Mouse (Mus musculus) spleen, adult 2 months (tissue): Measurements from ENCODE around the gene Csf2rb2.

ENCODE experiments used
- CTCF ChIP-seq: fragments of 200-500 bp; IDR thresholded peaks from 2 replicates; pipeline ENCODE4 v1.5.1; 2011; ENCODE audit warnings: mild to moderate bottlenecking, inconsistent platforms; ENCODE audit not compliant: insufficient read depth, insufficient read length, insufficient replicate concordance; ENCODE audit errors: extremely low read depth
- POLR2A ChIP-seq: fragments of 200-500 bp; IDR thresholded peaks from 2 replicates; pipeline ENCODE4 v1.6.1; 2011; ENCODE audit warnings: low read depth, low read length, inconsistent platforms

DNA sequence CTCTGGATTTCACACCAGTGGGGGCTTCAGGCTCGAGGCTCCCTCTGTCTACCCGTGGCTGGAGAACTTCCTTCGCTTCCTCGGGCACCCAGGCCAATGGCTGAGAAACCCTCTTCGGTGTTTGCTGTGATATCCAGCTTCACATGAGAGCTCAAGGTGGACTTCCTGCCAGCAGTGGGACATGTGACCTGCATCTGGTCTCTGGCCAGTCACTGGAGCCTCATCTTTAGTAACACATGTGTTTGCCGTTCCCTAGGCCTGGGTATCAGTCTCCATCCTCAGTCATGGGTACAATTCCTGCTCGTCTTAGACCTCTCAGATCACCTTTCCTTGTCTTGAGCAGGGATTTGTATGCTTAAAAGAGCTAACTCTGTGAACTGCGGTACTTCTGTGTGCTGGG lies 62.5 kb downstream of the Csf2rb2 start:
- TF ChIP-seq POLR2A (no peak), CTCF (no peak)
